Mouse (Mus musculus): ENCODE measurements around the gene Csrp3.

- TF ChIP-seq POLR2A (IDR thresholded peaks at IDR 0.05; ENCODE audit: borderline replicate concordance, control insufficient read depth, low read depth, low read length) = no peak
- no peak for TF ChIP-seq CTCF (IDR thresholded peaks at IDR 0.05; ENCODE audit: control insufficient read depth, insufficient read depth, low read length)
These were observed 62.9 kb downstream of the Csrp3 start for GRCm38 (mm10) chr7:48784773-48785523.

All from bone marrow, adult 2 months (tissue).